Mouse (Mus musculus) c-Kit-negative CD71-positive TER-119-positive erythroid progenitor cells, embryonic 14.5 days (primary cell): ENCODE results near the gene Tpp1.

Source experiments
- DNase-seq: peaks from one replicate; pipeline ENCODE4 v3.0.0-alpha.2; 2013; ENCODE audit warnings: low read depth, low spot score

Tpp1 gene

DNA sequence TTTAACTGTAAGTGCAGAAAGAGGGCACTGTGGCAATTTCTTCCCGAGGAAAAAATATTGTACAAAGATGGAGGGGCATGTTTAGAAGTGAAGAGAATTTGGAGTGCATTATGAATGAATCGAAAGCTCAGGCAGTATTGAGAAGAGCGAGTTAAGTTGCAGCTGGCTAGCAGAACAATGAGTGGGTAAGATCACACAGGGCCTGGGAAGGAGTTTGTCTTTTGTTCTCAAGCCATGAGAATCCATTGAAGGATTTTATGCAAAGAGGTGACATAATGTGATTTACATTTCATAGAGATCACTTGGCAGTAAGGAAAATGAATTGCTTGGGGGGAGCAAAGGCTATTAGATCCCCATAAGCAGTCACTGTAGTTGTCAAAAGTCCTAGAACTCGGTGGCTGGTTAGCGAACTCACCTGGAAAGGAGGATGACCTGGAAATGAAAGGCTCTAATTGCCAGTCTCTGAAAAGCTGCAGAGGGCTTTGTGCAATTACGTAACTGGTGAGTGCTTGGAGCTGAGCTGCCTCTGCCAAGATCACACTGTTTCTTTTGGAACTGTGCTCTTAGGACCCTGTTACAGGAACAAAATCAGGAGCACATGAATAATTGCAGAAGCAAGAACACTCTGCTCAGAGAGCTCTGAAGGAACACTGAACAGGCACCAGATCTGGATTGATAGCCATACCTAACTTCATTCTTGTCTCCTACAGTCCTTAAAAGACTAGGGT lies 23.2 kb downstream of the Tpp1 start:
- DNase-seq, result no peak

GRCm38 (mm10) chr7:105726980-105727325 lies 25.1 kb downstream of the Tpp1 start:
- DNase-seq, result no peak

DNA sequence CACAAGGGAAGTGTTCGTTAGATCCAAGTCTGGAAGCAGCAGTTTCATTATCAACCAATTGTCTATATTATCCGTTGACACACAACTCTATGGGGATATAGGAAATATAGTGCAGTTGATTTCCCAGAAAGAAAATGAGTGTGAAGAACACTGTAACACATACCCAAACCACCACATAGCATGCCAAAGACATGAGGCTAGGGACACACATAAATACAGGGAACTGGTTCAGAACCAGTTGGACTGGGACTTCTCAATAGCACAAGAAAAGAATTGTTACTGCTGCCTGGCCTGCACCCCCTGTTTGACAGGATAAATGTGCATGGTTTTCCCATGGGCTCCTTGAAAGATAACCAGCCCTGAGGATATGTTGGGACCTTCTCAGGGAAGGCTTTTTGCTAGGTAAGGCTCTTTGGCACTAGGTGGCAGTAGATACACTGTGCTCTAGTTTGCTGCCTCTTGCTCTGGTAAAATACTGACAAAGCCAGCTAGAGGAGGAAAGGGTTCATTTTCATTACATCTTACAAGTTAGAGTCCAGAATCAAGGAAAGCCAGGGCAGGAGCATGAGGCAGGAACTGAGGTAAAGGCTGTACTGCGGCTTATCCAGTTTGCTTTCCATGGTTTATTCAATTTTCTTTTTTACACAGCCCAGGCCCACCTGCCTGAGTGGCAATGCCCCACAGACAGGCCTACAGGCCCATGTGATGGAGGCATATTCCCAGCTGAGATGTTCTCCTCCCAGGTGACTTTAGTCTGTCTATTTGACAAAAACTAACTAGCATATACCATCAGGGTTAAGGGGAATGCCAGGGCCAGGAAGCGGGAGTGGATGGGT lies 25.7 kb downstream of the Tpp1 start:
- DNase-seq, result no peak

GRCm38 (mm10) chr7:105721916-105722315 lies 30.1 kb downstream of the Tpp1 start:
- no peak for DNase-seq

GRCm38 (mm10) chr7:105715366-105715765 lies 36.7 kb downstream of the Tpp1 start:
- no peak for DNase-seq

DNA sequence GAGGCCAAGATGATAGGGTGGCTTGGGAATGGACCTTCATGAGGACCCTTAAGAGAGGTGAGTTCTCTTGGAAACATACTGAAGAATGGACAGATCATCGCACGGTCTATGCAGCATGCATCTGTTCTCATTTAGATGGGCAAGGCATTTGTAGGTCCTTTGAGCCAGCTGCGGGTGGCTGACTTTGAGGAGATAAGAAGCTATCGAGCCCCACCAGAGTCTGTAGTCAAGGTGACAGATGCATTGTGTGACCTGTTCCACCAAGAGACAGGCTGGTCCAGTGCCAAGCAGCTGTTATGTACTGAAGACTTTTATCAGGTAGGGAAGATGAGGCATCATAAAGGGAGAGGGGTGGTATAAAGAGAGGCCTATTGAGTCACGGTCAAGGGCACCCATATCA lies 43.3 kb downstream of the Tpp1 start:
- no peak for DNase-seq

GRCm38 (mm10) chr7:105703816-105704215 lies 48.2 kb downstream of the Tpp1 start:
- no peak for DNase-seq

- DNase-seq, result no peak
These were observed 48.9 kb downstream of the Tpp1 start for GRCm38 (mm10) chr7:105703184-105703583.
